Mouse (Mus musculus): ENCODE measurements around the gene Hdac10. TPM values are rescaled to one million over a fixed set of nuclear protein-coding genes. Genes with fewer than 3 reads are reported as not detected.

Hdac10 gene
- polyA plus RNA-seq, 1 experiment from 2014 or later: 9.8 TPM

GRCm38 (mm10) chr15:89089248-89090051, 39.0 kb downstream of the Hdac10 start:
- H3K9ac ChIP-seq (ENCODE audit: low read length): peak overlapping the region; percentile 78
- ATAC-seq (ENCODE audit: insufficient number of reproducible peaks, low FRiP score, low TSS enrichment, low read depth) (peak; percentile 27; the same call in 1 of the 2 replicates), DNase-seq (ENCODE audit: low spot score) (no peak)
- H3K27me3 ChIP-seq (ENCODE audit: control insufficient read depth, insufficient read depth, low read length): no peaks in the 10 kb centered on the region
- H3K36me3 ChIP-seq (ENCODE audit: control insufficient read depth, insufficient read depth, low read length): peaks cover 12% of the 10 kb centered on the region
- H3K27ac ChIP-seq (replicated peaks; ENCODE audit: low read depth, low read length): no peak overlapping the region
- WGBS: 3% methylated on average over 68 of the region's 68 CpGs
- H3K9me3 ChIP-seq (ENCODE audit: control insufficient read depth, low read length): no peaks in the 10 kb centered on the region
- peak overlapping the region; percentile 64 for H3K4me2 ChIP-seq (ENCODE audit: low read depth, severe bottlenecking)
- peak overlapping the region; percentile 74 for H3K4me3 ChIP-seq (ENCODE audit: low read depth, low read length)
- peaks cover 9% of the 10 kb centered on the region; the same call in 1 of the 2 replicates for H3K4me1 ChIP-seq (ENCODE audit: control insufficient read depth, insufficient read depth, low read length)

DNA sequence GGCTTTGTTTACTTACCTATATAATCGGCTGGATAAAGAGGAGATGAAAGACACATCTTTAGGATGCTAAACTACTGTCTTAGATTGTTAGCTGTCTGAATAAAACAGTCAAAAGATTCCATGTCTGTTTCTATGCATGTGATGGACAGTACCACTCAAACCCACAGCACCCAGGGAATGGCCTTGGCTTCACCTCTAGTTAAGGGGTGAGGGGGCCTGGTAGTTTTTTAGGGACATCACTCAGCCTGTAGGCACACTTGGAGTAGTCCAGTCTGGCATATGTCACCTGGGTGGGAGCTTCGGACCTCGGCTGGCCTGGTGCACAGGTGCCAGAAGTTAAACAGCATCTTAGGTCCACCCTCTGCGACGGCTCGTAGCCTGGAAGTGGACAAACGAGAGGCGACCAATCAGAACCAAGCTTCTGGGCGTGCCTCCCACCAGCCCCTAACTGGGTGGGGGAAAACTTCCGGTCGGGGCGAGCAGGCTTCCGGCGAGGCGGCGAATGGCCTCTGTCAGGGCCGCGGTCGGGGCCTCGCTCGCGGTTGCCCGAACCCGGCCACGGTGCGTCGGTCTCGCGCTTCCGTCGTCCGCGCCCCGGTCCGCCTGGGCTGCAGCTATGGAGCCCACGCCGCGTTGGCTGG, 39.8 kb downstream of the Hdac10 start, which contains the start of gene Selenoo:
Selenoo (plus strand) TSS at position 478 of the 641 bp plus-strand sequence.
- no peaks in the 10 kb centered on the region for H3K9me3 ChIP-seq (ENCODE audit: control insufficient read depth, low read length)
- ATAC-seq (ENCODE audit: insufficient number of reproducible peaks, low FRiP score, low TSS enrichment, low read depth): peak; percentile 86
- WGBS: 2% methylated on average over 38 of the region's 38 CpGs

DNA sequence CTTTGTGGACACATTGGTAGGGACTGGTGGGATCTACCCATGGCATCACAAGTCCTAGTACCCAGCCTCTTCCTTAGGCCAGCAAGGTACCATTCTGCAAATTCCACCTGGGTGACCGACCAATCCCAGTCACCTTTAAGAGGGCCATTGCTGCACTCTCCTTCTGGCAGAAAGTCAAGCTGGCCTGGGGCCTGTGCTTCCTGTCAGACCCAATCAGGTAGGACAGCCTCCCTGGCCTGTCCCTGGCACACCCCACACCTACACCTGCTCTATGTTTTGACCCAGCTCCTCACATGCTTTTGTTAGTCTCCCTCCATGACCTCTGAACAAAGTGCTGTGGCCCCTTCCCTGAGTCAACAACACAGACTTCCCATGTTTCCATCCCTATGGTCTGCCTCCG, 43.7 kb downstream of the Hdac10 start:
- 90% methylated on average over 2 of the region's 2 CpGs for WGBS
- Histone ChIP-seq H3K36me3 (ENCODE audit: control insufficient read depth, insufficient read depth, low read length) (peaks cover 7% of the 10 kb centered on the region), H3K27me3 (ENCODE audit: control insufficient read depth, insufficient read depth, low read length) (no peaks in the 10 kb centered on the region), H3K27ac (replicated peaks; ENCODE audit: low read depth, low read length) (no peak overlapping the region), H3K9ac (ENCODE audit: low read length) (no peak overlapping the region), H3K4me2 (ENCODE audit: low read depth, severe bottlenecking) (no peak overlapping the region), H3K4me1 (ENCODE audit: control insufficient read depth, insufficient read depth, low read length) (peaks cover 6% of the 10 kb centered on the region; the same call in 1 of the 2 replicates), H3K9me3 (ENCODE audit: control insufficient read depth, low read length) (no peaks in the 10 kb centered on the region), H3K4me3 (ENCODE audit: low read depth, low read length) (no peak overlapping the region)
- no peak for ATAC-seq (ENCODE audit: insufficient number of reproducible peaks, low FRiP score, low TSS enrichment, low read depth)
- DNase-seq (ENCODE audit: low spot score): no peak

More for the DNA sequence above, 39.8 kb downstream of the Hdac10 start, which contains the start of gene Selenoo:
- Histone ChIP-seq H3K36me3 (ENCODE audit: control insufficient read depth, insufficient read depth, low read length) (peaks cover 6% of the 10 kb centered on the region), H3K9ac (ENCODE audit: low read length) (peak within 1 kb of the TSS; percentile 78), H3K27me3 (ENCODE audit: control insufficient read depth, insufficient read depth, low read length) (no peaks in the 10 kb centered on the region), H3K4me3 (ENCODE audit: low read depth, low read length) (peak within 1 kb of the TSS; percentile 74), H3K4me1 (ENCODE audit: control insufficient read depth, insufficient read depth, low read length) (peaks cover 9% of the 10 kb centered on the region; the same call in 1 of the 2 replicates), H3K4me2 (ENCODE audit: low read depth, severe bottlenecking) (peak within 1 kb of the TSS; percentile 64), H3K27ac (replicated peaks; ENCODE audit: low read depth, low read length) (no peak within 1 kb of the TSS)
- DNase-seq (ENCODE audit: low spot score): peak; percentile 91

DNA sequence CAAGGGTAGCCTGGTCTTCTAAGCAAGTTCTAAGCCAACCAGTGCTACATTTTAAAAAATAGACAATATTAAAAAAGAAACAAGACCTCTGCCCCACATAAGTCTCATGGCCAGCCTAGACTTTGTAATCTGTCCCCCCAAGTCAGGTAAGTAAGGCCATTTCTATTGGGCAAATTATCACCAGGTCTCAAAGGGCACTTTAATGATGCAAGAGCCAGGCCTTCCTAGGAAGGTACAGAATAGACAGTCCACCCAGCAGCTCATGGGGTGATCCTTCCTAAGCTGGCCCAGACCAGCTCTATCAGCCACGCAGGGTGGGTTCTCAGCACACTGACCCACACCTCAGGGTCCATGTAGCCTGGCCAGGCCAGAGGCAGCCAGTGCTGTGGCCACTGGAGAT, 44.6 kb downstream of the Hdac10 start:
- Histone ChIP-seq H3K36me3 (ENCODE audit: control insufficient read depth, insufficient read depth, low read length) (peaks cover 7% of the 10 kb centered on the region), H3K4me3 (ENCODE audit: low read depth, low read length) (no peak overlapping the region), H3K9me3 (ENCODE audit: control insufficient read depth, low read length) (no peaks in the 10 kb centered on the region), H3K27me3 (ENCODE audit: control insufficient read depth, insufficient read depth, low read length) (no peaks in the 10 kb centered on the region), H3K4me2 (ENCODE audit: low read depth, severe bottlenecking) (no peak overlapping the region), H3K9ac (ENCODE audit: low read length) (no peak overlapping the region), H3K27ac (replicated peaks; ENCODE audit: low read depth, low read length) (no peak overlapping the region), H3K4me1 (ENCODE audit: control insufficient read depth, insufficient read depth, low read length) (0 out of 2 replicates have a peak, but pooled peaks cover 5% of the 10 kb centered on the region)
- DNase-seq (ENCODE audit: low spot score) (no peak), ATAC-seq (ENCODE audit: insufficient number of reproducible peaks, low FRiP score, low TSS enrichment, low read depth) (no peak)
- WGBS: 96% methylated on average over 1 of the region's 1 CpGs

GRCm38 (mm10) chr15:89078208-89078836, 50.2 kb downstream of the Hdac10 start:
- H3K27me3 ChIP-seq (ENCODE audit: control insufficient read depth, insufficient read depth, low read length): no peaks in the 10 kb centered on the region
- peak overlapping the region; percentile 22; the same call in 1 of the 2 replicates for H3K4me2 ChIP-seq (ENCODE audit: low read depth, severe bottlenecking)
- no peaks in the 10 kb centered on the region for H3K9me3 ChIP-seq (ENCODE audit: control insufficient read depth, low read length)
- peak overlapping the region; percentile 33; the same call in 1 of the 2 replicates for H3K27ac ChIP-seq (replicated peaks; ENCODE audit: low read depth, low read length)
- no peak overlapping the region for H3K4me3 ChIP-seq (ENCODE audit: low read depth, low read length)
- ATAC-seq (ENCODE audit: insufficient number of reproducible peaks, low FRiP score, low TSS enrichment, low read depth) (no peak), DNase-seq (ENCODE audit: low spot score) (no peak)
- H3K9ac ChIP-seq (ENCODE audit: low read length): peak overlapping the region; percentile 27; the same call in 1 of the 2 replicates
- WGBS: 44% methylated on average over 9 of the region's 9 CpGs
- peaks cover 25% of the 10 kb centered on the region for H3K4me1 ChIP-seq (ENCODE audit: control insufficient read depth, insufficient read depth, low read length)
- peaks cover 3% of the 10 kb centered on the region; the same call in 1 of the 2 replicates for H3K36me3 ChIP-seq (ENCODE audit: control insufficient read depth, insufficient read depth, low read length)

GRCm38 (mm10) chr15:89076156-89076731, 52.3 kb downstream of the Hdac10 start:
- Histone ChIP-seq H3K27ac (replicated peaks; ENCODE audit: low read depth, low read length) (0 out of 2 replicates have a peak overlapping the region, but pooled peaks have one; percentile 0), H3K36me3 (ENCODE audit: control insufficient read depth, insufficient read depth, low read length) (no peaks in the 10 kb centered on the region), H3K4me2 (ENCODE audit: low read depth, severe bottlenecking) (peak overlapping the region; percentile 87), H3K4me1 (ENCODE audit: control insufficient read depth, insufficient read depth, low read length) (peaks cover 25% of the 10 kb centered on the region), H3K9ac (ENCODE audit: low read length) (peak overlapping the region; percentile 75), H3K4me3 (ENCODE audit: low read depth, low read length) (peak overlapping the region; percentile 62), H3K9me3 (ENCODE audit: control insufficient read depth, low read length) (no peaks in the 10 kb centered on the region), H3K27me3 (ENCODE audit: control insufficient read depth, insufficient read depth, low read length) (no peaks in the 10 kb centered on the region)
- under 1% methylated on average over 33 of the region's 39 CpGs for WGBS
- ATAC-seq (ENCODE audit: insufficient number of reproducible peaks, low FRiP score, low TSS enrichment, low read depth): no peak
- DNase-seq (ENCODE audit: low spot score): peak; percentile 63

GRCm38 (mm10) chr15:89075478-89076147, 52.9 kb downstream of the Hdac10 start:
- H3K36me3 ChIP-seq (ENCODE audit: control insufficient read depth, insufficient read depth, low read length): no peaks in the 10 kb centered on the region
- H3K27me3 ChIP-seq (ENCODE audit: control insufficient read depth, insufficient read depth, low read length): no peaks in the 10 kb centered on the region
- H3K9me3 ChIP-seq (ENCODE audit: control insufficient read depth, low read length): no peaks in the 10 kb centered on the region
- DNase-seq (ENCODE audit: low spot score) (peak; percentile 91), ATAC-seq (ENCODE audit: insufficient number of reproducible peaks, low FRiP score, low TSS enrichment, low read depth) (peak; percentile 90)
- under 1% methylated on average over 46 of the region's 59 CpGs for WGBS
- H3K9ac ChIP-seq (ENCODE audit: low read length): peak overlapping the region; percentile 75
- peak overlapping the region; percentile 62 for H3K4me3 ChIP-seq (ENCODE audit: low read depth, low read length)
- H3K4me2 ChIP-seq (ENCODE audit: low read depth, severe bottlenecking): peak overlapping the region; percentile 87
- H3K27ac ChIP-seq (replicated peaks; ENCODE audit: low read depth, low read length): peak overlapping the region; percentile 62
- H3K4me1 ChIP-seq (ENCODE audit: control insufficient read depth, insufficient read depth, low read length): peaks cover 25% of the 10 kb centered on the region

All from limb, embryonic 11.5 days (tissue).